Mouse (Mus musculus) ES-Bruce4 (cell line): ENCODE data around the gene Itih5. TPM values are rescaled to one million over a fixed set of nuclear protein-coding genes. Genes with fewer than 3 reads are reported as not detected.

Source experiments
- H3K27ac ChIP-seq: 2 replicates; pipeline ENCODE4 v1.5.1; 2012; ENCODE audit warnings: low read length, inconsistent platforms; ENCODE audit not compliant: insufficient read depth
- H3K27me3 ChIP-seq: 2 replicates; pipeline ENCODE4 v1.6.1; 2012; ENCODE audit warnings: mild to moderate bottlenecking, low read length, inconsistent platforms; ENCODE audit not compliant: control insufficient read depth, poor library complexity, insufficient read depth, severe bottlenecking
- H3K36me3 ChIP-seq: 2 replicates; pipeline ENCODE4 v1.6.1; 2012; ENCODE audit warnings: inconsistent platforms, mild to moderate bottlenecking, low read length, moderate library complexity; ENCODE audit not compliant: control insufficient read depth, poor library complexity, insufficient read depth, severe bottlenecking
- H3K4me1 ChIP-seq: one replicate; pipeline ENCODE4 v1.8.1; 2011; ENCODE audit warnings: low read length; ENCODE audit not compliant: control insufficient read depth, insufficient read depth
- H3K4me3 ChIP-seq: 2 replicates; pipeline ENCODE4 v1.5.1; 2011; ENCODE audit warnings: low read depth, mild to moderate bottlenecking, low read length
- H3K9ac ChIP-seq: 2 replicates; pipeline ENCODE4 v1.6.1; 2012; ENCODE audit warnings: low read depth, mild to moderate bottlenecking, inconsistent platforms; ENCODE audit not compliant: poor library complexity, severe bottlenecking
- H3K9me3 ChIP-seq: replicated peaks from 2 replicates; pipeline ENCODE4 v1.6.1; 2012; ENCODE audit warnings: mild to moderate bottlenecking, low read length, inconsistent platforms; ENCODE audit not compliant: control insufficient read depth, poor library complexity, insufficient read depth, severe bottlenecking
- CTCF ChIP-seq: IDR thresholded peaks from one replicate; pipeline ENCODE4 v1.8.1; 2011; ENCODE audit warnings: low read depth, low read length
- EP300 ChIP-seq: IDR thresholded peaks from 2 replicates; pipeline ENCODE4 v1.6.1; 2011; ENCODE audit warnings: low read depth, low read length; ENCODE audit not compliant: insufficient read depth
- POLR2A ChIP-seq: IDR thresholded peaks from one replicate; pipeline ENCODE4 v1.8.1; 2011; ENCODE audit warnings: low read length; ENCODE audit not compliant: insufficient read depth
- polyA plus RNA-seq: library from polyadenylated mRNA; stranded (reverse); fragments of >200 nt; gene quantifications from 2 replicates; pipeline ENCODE4 v1.2.4, GENCODE M21; 2011; ENCODE audit warnings: low read depth; ENCODE audit not compliant: missing spikeins, insufficient read depth, insufficient read length

Gene Itih5
- polyA plus RNA-seq, 1 experiment = 0.90 TPM

- H3K4me3 ChIP-seq = no peak overlapping the region
Observed at GRCm38 (mm10) chr2:10127471-10127870, 25.9 kb upstream of the Itih5 start.

GRCm38 (mm10) chr2:10128571-10128970 is 24.8 kb upstream of the Itih5 start:
- Histone ChIP-seq H3K36me3 (no peaks in the 10 kb centered on the region), H3K4me1 (no peaks in the 10 kb centered on the region), H3K9ac (no peak overlapping the region), H3K4me3 (no peak overlapping the region), H3K27me3 (no peaks in the 10 kb centered on the region), H3K27ac (no peak overlapping the region), H3K9me3 (no peaks in the 10 kb centered on the region)
- TF ChIP-seq CTCF (no peak), POLR2A (no peak), EP300 (no peak)

More at GRCm38 (mm10) chr2:10127471-10127870, 25.9 kb upstream of the Itih5 start:
- no peaks in the 10 kb centered on the region for H3K4me1 ChIP-seq
- H3K36me3 ChIP-seq = no peaks in the 10 kb centered on the region
- H3K9me3 ChIP-seq = no peaks in the 10 kb centered on the region
- TF ChIP-seq CTCF = no peak
- TF ChIP-seq POLR2A = no peak
- TF ChIP-seq EP300 = no peak
- no peaks in the 10 kb centered on the region for H3K27me3 ChIP-seq
- no peak overlapping the region for H3K27ac ChIP-seq
- no peak overlapping the region for H3K9ac ChIP-seq

GRCm38 (mm10) chr2:10130341-10130990 is 22.9 kb upstream of the Itih5 start:
- H3K36me3 ChIP-seq = no peaks in the 10 kb centered on the region
- H3K4me3 ChIP-seq = no peak overlapping the region
- no peaks in the 10 kb centered on the region for H3K27me3 ChIP-seq
- TF ChIP-seq POLR2A (no peak), CTCF (no peak), EP300 (no peak)
- H3K4me1 ChIP-seq = no peaks in the 10 kb centered on the region
- no peak overlapping the region for H3K27ac ChIP-seq
- no peak overlapping the region for H3K9ac ChIP-seq
- H3K9me3 ChIP-seq = no peaks in the 10 kb centered on the region

GRCm38 (mm10) chr2:10131296-10131695 is 22.1 kb upstream of the Itih5 start, which contains the start of gene Itih2:
Gene Itih2 (minus strand): TSS chr2:10131396.
- TF ChIP-seq EP300 (no peak), POLR2A (no peak), CTCF (no peak)
- Histone ChIP-seq H3K9me3 (no peaks in the 10 kb centered on the region), H3K9ac (no peak within 1 kb of the TSS), H3K4me1 (no peaks in the 10 kb centered on the region), H3K4me3 (no peak within 1 kb of the TSS), H3K27ac (no peak within 1 kb of the TSS), H3K36me3 (no peaks in the 10 kb centered on the region), H3K27me3 (no peaks in the 10 kb centered on the region)

- no peak for TF ChIP-seq CTCF
- no peak for TF ChIP-seq POLR2A
- TF ChIP-seq EP300 = no peak
- Histone ChIP-seq H3K27ac (no peak overlapping the region), H3K9me3 (no peaks in the 10 kb centered on the region), H3K4me1 (no peaks in the 10 kb centered on the region), H3K4me3 (no peak overlapping the region), H3K27me3 (no peaks in the 10 kb centered on the region), H3K9ac (no peak overlapping the region), H3K36me3 (no peaks in the 10 kb centered on the region)
Observed at GRCm38 (mm10) chr2:10132128-10132527, 21.2 kb upstream of the Itih5 start.

GRCm38 (mm10) chr2:10133941-10134340 is 19.4 kb upstream of the Itih5 start:
- H3K9ac ChIP-seq = no peak overlapping the region
- H3K9me3 ChIP-seq = no peaks in the 10 kb centered on the region
- H3K27me3 ChIP-seq = no peaks in the 10 kb centered on the region
- H3K27ac ChIP-seq = no peak overlapping the region
- no peaks in the 10 kb centered on the region for H3K36me3 ChIP-seq
- TF ChIP-seq EP300 (no peak), CTCF (no peak), POLR2A (no peak)
- H3K4me1 ChIP-seq = no peaks in the 10 kb centered on the region
- H3K4me3 ChIP-seq = no peak overlapping the region
